Mouse (Mus musculus): Measurements from ENCODE around the gene Fhod1.

GRCm38 (mm10) chr8:105309142-105309847 lies 38.5 kb downstream of the Fhod1 start:
- no peak for TF ChIP-seq EP300 (IDR thresholded peaks at IDR 0.05)
- TF ChIP-seq CTCF (IDR thresholded peaks at IDR 0.05) = no peak
